In the genomic region with DNA sequence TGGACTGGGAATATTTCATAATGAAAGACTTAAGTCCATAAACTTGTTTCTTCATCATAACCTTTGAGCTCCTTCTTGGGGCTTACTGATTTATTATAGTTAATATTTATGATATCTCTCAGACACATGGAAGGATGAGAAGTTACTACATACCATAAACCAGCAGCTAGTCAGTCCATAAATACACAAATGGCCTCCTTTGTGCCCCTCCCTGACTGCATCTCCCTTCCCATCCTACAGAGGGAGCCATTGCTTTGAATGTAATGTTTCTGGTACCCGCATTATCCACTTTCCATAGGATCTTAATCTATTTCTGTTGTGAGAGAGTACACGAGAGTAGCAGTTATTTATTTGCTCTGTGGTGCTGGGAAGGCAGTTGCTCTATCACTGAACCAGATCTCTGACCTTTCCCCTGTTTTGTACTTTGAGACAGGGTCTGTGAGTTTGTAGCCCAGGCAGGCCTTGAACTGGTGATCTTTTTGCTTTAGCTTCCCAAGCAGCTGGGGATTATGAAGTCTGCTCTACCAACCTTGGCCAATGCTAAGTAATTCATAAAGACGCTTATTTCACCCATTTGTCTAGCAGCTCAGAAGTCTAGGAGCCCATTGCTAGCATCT, we compare ENCODE assay signal across 14 mouse cellular contexts. TPM values are rescaled to one million over a fixed set of nuclear protein-coding genes. Genes with fewer than 3 reads are reported as not detected.
DNase-seq lines count a peak whose midpoint lies in the region; ATAC-seq and TF ChIP-seq lines count a peak whose summit lies in the region.
"Had no signal": no experiment of that assay in that cellular context is flagged by ENCODE, and none has a peak within 500 bp of the region (broad histone marks: within the 10 kb centered on the region; RNA-seq: fewer than 3 reads in every experiment).

No protein-coding gene starts in this region.

- H3K27me3 ChIP-seq in lung, postnatal 0 days (replicated peaks; ENCODE audit: insufficient read depth, low read length) = no peaks in the 10 kb centered on the region
- no peaks in the 10 kb centered on the region for H3K27me3 ChIP-seq in Patski
- H3K27me3 ChIP-seq: megakaryocyte, embryonic 14.5 days had no signal

- no peak overlapping the region for H3K4me2 ChIP-seq in lung, postnatal 0 days (replicated peaks; ENCODE audit: low read depth, low read length)

- in situ Hi-C loops in Patski (cut with MboI; ENCODE audit: low pct_unique_long_range_greater_than_20kb) = no loop called here

- no peak overlapping the region for H3K9ac ChIP-seq in lung, postnatal 0 days (replicated peaks; ENCODE audit: low read depth)

- CTCF ChIA-PET in Patski (lab: Charles Lee) = interaction anchor here (0.9 to 2.3 kb wide), 7 partner anchors 11 to 150 kb away, joined by 3 to 10 read pairs (median 5); no protein-coding TSS in a partner anchor

- H3K27ac ChIP-seq in lung, postnatal 0 days (ENCODE audit: low read length) = no peak overlapping the region

- TF ChIP-seq POLR2A in lung, adult 2 months (IDR thresholded peaks at IDR 0.05; ENCODE audit: borderline replicate concordance, extremely low read depth, low read depth, low read length) = no peak

- peak; percentile 32 for DNase-seq in embryo, embryonic 10 days (ENCODE audit: low spot score)
- no peak for DNase-seq in embryo, embryonic 9.5 days (ENCODE audit: extremely low spot score)
- no peak for DNase-seq in lung, postnatal 0 days (ENCODE audit: low spot score)
- no peak for DNase-seq in lung, adult 2 months
- no peak for DNase-seq in Patski (ENCODE audit: low read depth, low spot score)
- DNase-seq in right cerebral cortex, adult 18-20 months = no peak
- no peak for DNase-seq in adrenal gland, postnatal 10 days
- DNase-seq: cerebellum, adult 9-10 months had no signal

- peaks cover 10% of the 10 kb centered on the region; the same call in 1 of the 2 replicates for H3K4me1 ChIP-seq in lung, postnatal 0 days (ENCODE audit: insufficient read depth, low read depth, low read length)
- peaks cover 3% of the 10 kb centered on the region for H3K4me1 ChIP-seq in lung, adult 2 months (ENCODE audit: control insufficient read depth, insufficient read depth, low read length)

- no peaks in the 10 kb centered on the region for H3K9me3 ChIP-seq in lung, postnatal 0 days (ENCODE audit: low read length)
- H3K9me3 ChIP-seq: megakaryocyte, embryonic 14.5 days had no signal

- H3K4me3 ChIP-seq in lung, postnatal 0 days (ENCODE audit: low read depth, low read length) = no peak overlapping the region
- no peak overlapping the region for H3K4me3 ChIP-seq in lung, adult 2 months (replicated peaks; ENCODE audit: extremely low read depth, low read depth, low read length)
- H3K4me3 ChIP-seq: megakaryocyte, embryonic 14.5 days had no signal

- TF ChIP-seq EP300 in lung, postnatal 0 days (IDR thresholded peaks at IDR 0.05) = no peak

- H3K36me3 ChIP-seq in lung, postnatal 0 days (ENCODE audit: insufficient read depth, low read length) = no peaks in the 10 kb centered on the region

- WGBS in lung, postnatal 0 days = 57% methylated on average over 3 of the region's 3 CpGs
- 68% methylated on average over 3 of the region's 3 CpGs for WGBS in lung, adult 2 months

- TF ChIP-seq CTCF in lung, postnatal 0 days (IDR thresholded peaks at IDR 0.05) = peak; percentile 67
- no peak for TF ChIP-seq CTCF in lung, adult 2 months (IDR thresholded peaks at IDR 0.05; ENCODE audit: insufficient read depth, low read length)
- peak; percentile 64 for TF ChIP-seq CTCF in Patski (IDR thresholded peaks at IDR 0.05)

- ATAC-seq in lung, postnatal 0 days = no peak
- no peak for ATAC-seq in Patski
- peak; percentile 40 for ATAC-seq in megakaryocyte progenitor cell, adult 5-6 weeks (replicated peaks; ENCODE audit: poor library complexity)

- POLR2A ChIA-PET in Patski (lab: Charles Lee) = no interaction called here

RNA-seq across cellular contexts. Expression of gene Hacl1, which starts 4.0 kb away (rescaled TPM):
- polyA plus RNA-seq in lung, postnatal 0 days (2015; fragmentation: Nextera tagmentation; extraction: Ambion mirVana) = 13.2 and 13.5 TPM in 2 replicates
- polyA plus RNA-seq in lung, adult 2 months (2012; rRNA removed) = 7.8 and 10.7 TPM in 2 replicates
- polyA plus RNA-seq in Patski (2021) = 27.5 TPM
- 13.3 and 18.9 TPM in 2 replicates for total RNA-seq in megakaryocyte progenitor cell, adult 5-6 weeks (2015)
- total RNA-seq in megakaryocyte progenitor cell, adult 5-6 weeks (2017) = 34.8 and 35.6 TPM in 2 replicates
- 100 to 1,000 TPM in 1 of 2 experiments, 10 to 100 TPM in 1; 86.3 to 159 TPM for total RNA-seq in adrenal gland, postnatal 10 days (2021)

RNA-seq across cellular contexts. Expression of gene Btd, which starts 4.2 kb away (rescaled TPM):
- polyA plus RNA-seq in lung, postnatal 0 days (2015; fragmentation: Nextera tagmentation; extraction: Ambion mirVana) = 27.8 and 28.2 TPM in 2 replicates
- polyA plus RNA-seq in lung, adult 2 months (2012; rRNA removed) = 27.5 and 52.3 TPM in 2 replicates
- 42.7 TPM for polyA plus RNA-seq in Patski (2021)
- total RNA-seq in megakaryocyte progenitor cell, adult 5-6 weeks (2015) = 14.7 and 15.6 TPM in 2 replicates
- total RNA-seq in megakaryocyte progenitor cell, adult 5-6 weeks (2017) = 8.1 and 14.3 TPM in 2 replicates
- 10 to 100 TPM; 43.9 to 48.6 TPM for total RNA-seq in adrenal gland, postnatal 10 days (2021)

RNA-seq across cellular contexts. Expression of gene Gm49387, which starts 4.4 kb away (rescaled TPM):
- 1.7 and 1.9 TPM in 2 replicates for polyA plus RNA-seq in lung, postnatal 0 days (2015; fragmentation: Nextera tagmentation; extraction: Ambion mirVana)
- not detected in 2 replicates for polyA plus RNA-seq in lung, adult 2 months (2012; rRNA removed)
- 5.8 TPM for polyA plus RNA-seq in Patski (2021)
- total RNA-seq in megakaryocyte progenitor cell, adult 5-6 weeks (2015) = not detected in 2 replicates
- total RNA-seq in megakaryocyte progenitor cell, adult 5-6 weeks (2017) = not detected in 2 replicates
- 1 to 10 TPM; 4.6 to 7.4 TPM for total RNA-seq in adrenal gland, postnatal 10 days (2021)
- total RNA-seq: left cerebral cortex, adult 8-10 months; neutrophil, adult 5-6 weeks had no signal
- polyA plus RNA-seq: frontal cortex, adult 2 months; urinary bladder, adult 2 months had no signal

RNA-seq across cellular contexts. Expression of gene Colq, which starts 53.9 kb away (rescaled TPM):
- polyA plus RNA-seq in lung, postnatal 0 days (2015; fragmentation: Nextera tagmentation; extraction: Ambion mirVana) = 1.1 and 1.4 TPM in 2 replicates
- 37.6 and 55.3 TPM in 2 replicates for polyA plus RNA-seq in lung, adult 2 months (2012; rRNA removed)
- not detected for polyA plus RNA-seq in Patski (2021)
- not detected in 2 replicates for total RNA-seq in megakaryocyte progenitor cell, adult 5-6 weeks (2015)
- total RNA-seq in megakaryocyte progenitor cell, adult 5-6 weeks (2017) = 0.37 TPM in 1 of 2 replicates, not detected in the other
- 1 to 10 TPM; 1.1 to 4.0 TPM for total RNA-seq in adrenal gland, postnatal 10 days (2021)
